Mouse (Mus musculus): ENCODE measurements at regions not wholly inside any gene's neighbourhood (a gene's known extent, or its start where the extent isn't known, plus 50 kb on each side); places are given as distances from the start of the nearest gene placed in this dataset.

DNA sequence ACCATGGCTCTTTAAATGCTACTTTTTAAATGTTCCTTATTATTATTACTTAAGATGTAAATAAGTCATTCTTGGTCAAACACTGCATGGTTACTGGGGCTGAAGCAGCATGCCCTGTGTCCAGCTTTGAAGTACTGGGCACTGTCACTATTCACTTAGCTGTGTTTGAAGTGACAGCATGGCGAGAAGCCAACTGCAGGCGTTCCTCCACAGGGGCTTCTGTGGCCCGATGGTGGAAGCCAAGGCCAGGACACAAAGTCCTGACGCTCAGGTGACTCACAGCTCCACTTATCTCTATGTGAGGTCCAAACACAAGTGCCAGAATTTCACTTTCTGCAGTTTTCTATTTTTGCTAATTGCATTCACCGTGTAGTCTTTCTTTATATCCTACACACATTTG, 65.3 kb downstream of the Cdca7 start:
- in situ Hi-C loops (cut with MboI; ENCODE audit: low pct_ligation_motif_present, low pct_unique_long_range_greater_than_20kb, low sequenced_read_pairs) = no loop called here
- peaks cover 69% of the 10 kb centered on the region for H3K27me3 ChIP-seq (replicated peaks)
- H3K36me3 ChIP-seq (replicated peaks in 1 of 2; ENCODE audit: control insufficient read depth in 1 of 2, insufficient read depth in 1 of 2, low read length in 1 of 2) = no peaks in the 10 kb centered on the region
- H3K4me3 ChIP-seq (replicated peaks in 1 of 3; ENCODE audit: low read depth in 2 of 3, low read length in 2 of 3, poor library complexity in 1 of 3) = no peak overlapping the region
- dilution Hi-C loops (cut with MboI; ENCODE audit: extremely low pct_ligation_motif_present, extremely low pct_unique_long_range_greater_than_20kb, low sequenced_read_pairs) = no loop called here
- TF ChIP-seq ZC3H11A (IDR thresholded peaks at IDR 0.05; ENCODE audit: low read depth, low read length) (no peak), HCFC1 (IDR thresholded peaks at IDR 0.05; ENCODE audit: low read depth, low read length) (no peak), RAD21 (IDR thresholded peaks at IDR 0.05; ENCODE audit: low read depth, low read length) (no peak), MEF2A (IDR thresholded peaks at IDR 0.05; ENCODE audit: borderline replicate concordance, low read depth, low read length) (no peak), JUN (IDR thresholded peaks at IDR 0.05; ENCODE audit: insufficient read depth, low read depth, low read length) (no peak), BHLHE40 (IDR thresholded peaks at IDR 0.05; ENCODE audit: low read depth, low read length) (no peak), TBP (conservative IDR thresholded peaks at IDR 0.05; ENCODE audit: low read depth, low read length) (no peak), SIN3A (IDR thresholded peaks at IDR 0.05; ENCODE audit: low read length) (no peak), NRF1 (IDR thresholded peaks at IDR 0.05; ENCODE audit: low read depth, low read length) (no peak), UBTF (IDR thresholded peaks at IDR 0.05; ENCODE audit: low read depth, low read length) (no peak), MXI1 (IDR thresholded peaks at IDR 0.05; ENCODE audit: low read depth, low read length) (no peak), POLR2AphosphoS2 (IDR thresholded peaks at IDR 0.05; ENCODE audit: low read depth, low read length) (no peak), RCOR1 (conservative IDR thresholded peaks at IDR 0.05; ENCODE audit: low read depth, low read length) (no peak), ELF1 (IDR thresholded peaks at IDR 0.05; ENCODE audit: low read depth, low read length) (no peak), ZNF384 (IDR thresholded peaks at IDR 0.05; ENCODE audit: low read depth, low read length) (no peak), CTCF (conservative IDR thresholded peaks at IDR 0.05 in 1 of 2, IDR thresholded peaks at IDR 0.05 in 1 of 2; ENCODE audit: low read depth in 2 of 2, low read length in 2 of 2) (no peak), USF2 (conservative IDR thresholded peaks at IDR 0.05; ENCODE audit: low read depth, low read length) (no peak)
- no peaks in the 10 kb centered on the region for H3K79me2 ChIP-seq (replicated peaks; ENCODE audit: control insufficient read depth, extremely low read depth, insufficient read depth, poor library complexity, severe bottlenecking)
- H3K4me1 ChIP-seq (ENCODE audit: control insufficient read depth in 1 of 2, insufficient read depth in 2 of 2) = peaks cover under 1 to 8% of the 10 kb centered on the region in 2 experiments; a peak in 3 of 4 replicates
- H3K4me2 ChIP-seq (ENCODE audit: insufficient read depth, low read depth, poor library complexity, severe bottlenecking) = no peak overlapping the region
- no peak overlapping the region for H3K27ac ChIP-seq (ENCODE audit: insufficient read depth, low read depth)
- H3K9ac ChIP-seq (ENCODE audit: insufficient read depth, low read depth) = no peak overlapping the region
- DNase-seq (ENCODE audit: extremely low read depth) = no peak
- peaks cover 6% of the 10 kb centered on the region for H3K9me3 ChIP-seq (replicated peaks; ENCODE audit: low read length)

- H3K9ac ChIP-seq (ENCODE audit: insufficient read depth, low read depth) = no peak overlapping the region
- no peak overlapping the region for H3K27ac ChIP-seq (ENCODE audit: insufficient read depth, low read depth)
- no peaks in the 10 kb centered on the region for H3K4me1 ChIP-seq (ENCODE audit: control insufficient read depth in 1 of 2, insufficient read depth in 2 of 2)
- TF ChIP-seq POLR2A (IDR thresholded peaks at IDR 0.05; ENCODE audit: low read depth, low read length) = no peak
- no peak for TF ChIP-seq ELF1 (IDR thresholded peaks at IDR 0.05; ENCODE audit: low read depth, low read length)
- TF ChIP-seq SIN3A (IDR thresholded peaks at IDR 0.05; ENCODE audit: low read length) = no peak
- no peak for TF ChIP-seq CHD2 (IDR thresholded peaks at IDR 0.05; ENCODE audit: low read length)
- TF ChIP-seq EP300 (IDR thresholded peaks at IDR 0.05; ENCODE audit: low read length) = no peak
- TF ChIP-seq UBTF (IDR thresholded peaks at IDR 0.05; ENCODE audit: low read depth, low read length) = no peak
- no peak for TF ChIP-seq ZNF384 (IDR thresholded peaks at IDR 0.05; ENCODE audit: low read depth, low read length)
- no peak for TF ChIP-seq KAT2A (IDR thresholded peaks at IDR 0.05; ENCODE audit: insufficient replicate concordance, low read length)
- H3K4me3 ChIP-seq (replicated peaks in 1 of 3; ENCODE audit: low read depth in 2 of 3, low read length in 2 of 3, poor library complexity in 1 of 3) = no peak overlapping the region
- no peak for DNase-seq (ENCODE audit: extremely low read depth)
- in situ Hi-C loops (cut with MboI; ENCODE audit: low pct_ligation_motif_present, low pct_unique_long_range_greater_than_20kb, low sequenced_read_pairs) = no loop called here
- H3K79me2 ChIP-seq (replicated peaks; ENCODE audit: control insufficient read depth, extremely low read depth, insufficient read depth, poor library complexity, severe bottlenecking) = no peaks in the 10 kb centered on the region
- no peaks in the 10 kb centered on the region for H3K36me3 ChIP-seq (replicated peaks in 1 of 2; ENCODE audit: control insufficient read depth in 1 of 2, insufficient read depth in 1 of 2, low read length in 1 of 2)
- dilution Hi-C loops (cut with MboI; ENCODE audit: extremely low pct_ligation_motif_present, extremely low pct_unique_long_range_greater_than_20kb, low sequenced_read_pairs) = no loop called here
- no peak overlapping the region for H3K4me2 ChIP-seq (ENCODE audit: insufficient read depth, low read depth, poor library complexity, severe bottlenecking)
- H3K9me3 ChIP-seq (replicated peaks; ENCODE audit: low read length) = no peaks in the 10 kb centered on the region
- peaks cover 65% of the 10 kb centered on the region for H3K27me3 ChIP-seq (replicated peaks)
Observed at GRCm38 (mm10) chr2:72545453-72545852, 69.5 kb downstream of the Cdca7 start.
